7 mouse cellular contexts compared by ENCODE assay signal in genomic region chr12:56345367-56346089, GRCm38 (mm10). TPM values are rescaled to one million over a fixed set of nuclear protein-coding genes. Genes with fewer than 3 reads are reported as not detected.
DNase-seq lines count a peak whose midpoint lies in the region; ATAC-seq and TF ChIP-seq lines count a peak whose summit lies in the region.

TSS of gene Mbip (minus strand) at chr12:56345894.

- H3K36me3 ChIP-seq in embryonic facial prominence, embryonic 10.5 days (replicated peaks), result no peaks in the 10 kb centered on the region
- H3K36me3 ChIP-seq in intestine, postnatal 0 days (ENCODE audit: control insufficient read depth, insufficient read depth), result no peaks in the 10 kb centered on the region
- no peaks in the 10 kb centered on the region for H3K36me3 ChIP-seq in midbrain, embryonic 12.5 days
- no peaks in the 10 kb centered on the region for H3K36me3 ChIP-seq in small intestine, adult 2 months (ENCODE audit: control insufficient read depth, insufficient read depth, low read length)

- TF ChIP-seq POLR2A in small intestine, adult 2 months (IDR thresholded peaks at IDR 0.05; ENCODE audit: low read depth, low read length), result no peak

- H3K4me1 ChIP-seq in embryonic facial prominence, embryonic 10.5 days, result peaks cover 4% of the 10 kb centered on the region; the same call in 1 of the 2 replicates
- no peaks in the 10 kb centered on the region for H3K4me1 ChIP-seq in intestine, postnatal 0 days (replicated peaks; ENCODE audit: control insufficient read depth, insufficient read depth, low read length)
- H3K4me1 ChIP-seq in midbrain, embryonic 12.5 days, result peaks cover 4% of the 10 kb centered on the region; the same call in 1 of the 2 replicates
- H3K4me1 ChIP-seq in small intestine, adult 2 months (ENCODE audit: control insufficient read depth, insufficient read depth, insufficient read length, low read length), result no peaks in the 10 kb centered on the region

- peak; percentile 98 for DNase-seq in adrenal gland, postnatal 10 days
- DNase-seq in embryonic facial prominence, embryonic 10.5 days (ENCODE audit: low spot score), result peak; percentile 97
- DNase-seq in gonadal fat pad, adult 2 months (ENCODE audit: low read depth), result peak; percentile 84
- peak; percentile 99 for DNase-seq in left cerebral cortex, postnatal 4 days

- intact Hi-C loops in left cerebral cortex, postnatal 4 days (cut with DNase I), result no loop called here

- H3K4me3 ChIP-seq in embryonic facial prominence, embryonic 10.5 days, result peak within 1 kb of the TSS; percentile 96
- H3K4me3 ChIP-seq in intestine, postnatal 0 days (ENCODE audit: low read depth, low read length), result peak within 1 kb of the TSS; percentile 69
- peak within 1 kb of the TSS; percentile 92 for H3K4me3 ChIP-seq in midbrain, embryonic 12.5 days
- peak within 1 kb of the TSS; percentile 91 for H3K4me3 ChIP-seq in small intestine, adult 2 months (ENCODE audit: low read depth, low read length)

- peak; percentile 100 for ATAC-seq in intestine, postnatal 0 days
- peak; percentile 100 for ATAC-seq in midbrain, embryonic 12.5 days (ENCODE audit: low FRiP score, low read depth)

- peak within 1 kb of the TSS; percentile 79 for H3K9ac ChIP-seq in intestine, postnatal 0 days (ENCODE audit: low read depth, low read length)
- H3K9ac ChIP-seq in midbrain, embryonic 12.5 days (replicated peaks), result peak within 1 kb of the TSS; percentile 88

- H3K27me3 ChIP-seq in embryonic facial prominence, embryonic 10.5 days (replicated peaks; ENCODE audit: low read depth, poor library complexity, severe bottlenecking), result no peaks in the 10 kb centered on the region
- H3K27me3 ChIP-seq in intestine, postnatal 0 days (replicated peaks; ENCODE audit: control insufficient read depth, insufficient read depth, low read length), result no peaks in the 10 kb centered on the region
- H3K27me3 ChIP-seq in midbrain, embryonic 12.5 days, result no peaks in the 10 kb centered on the region
- H3K27me3 ChIP-seq in small intestine, adult 2 months (ENCODE audit: control insufficient read depth, insufficient read depth, low read length), result no peaks in the 10 kb centered on the region

- TF ChIP-seq CTCF in intestine, postnatal 0 days (IDR thresholded peaks at IDR 0.05; ENCODE audit: low read depth), result no peak
- TF ChIP-seq CTCF in small intestine, adult 2 months (IDR thresholded peaks at IDR 0.05; ENCODE audit: extremely low read depth, insufficient read length, insufficient replicate concordance, low read depth, low read length), result no peak

- no peaks in the 10 kb centered on the region for H3K9me3 ChIP-seq in embryonic facial prominence, embryonic 10.5 days
- no peaks in the 10 kb centered on the region for H3K9me3 ChIP-seq in intestine, postnatal 0 days (ENCODE audit: control insufficient read depth)
- no peaks in the 10 kb centered on the region for H3K9me3 ChIP-seq in midbrain, embryonic 12.5 days

- H3K4me2 ChIP-seq in intestine, postnatal 0 days (replicated peaks; ENCODE audit: low read depth), result peak within 1 kb of the TSS; percentile 60
- peak within 1 kb of the TSS; percentile 68 for H3K4me2 ChIP-seq in midbrain, embryonic 12.5 days (replicated peaks)

- under 1% methylated on average over 37 of the region's 37 CpGs for WGBS in embryonic facial prominence, embryonic 10.5 days
- under 1% methylated on average over 37 of the region's 37 CpGs for WGBS in intestine, postnatal 0 days
- WGBS in midbrain, embryonic 12.5 days, result 0% methylated on average over 37 of the region's 37 CpGs
- WGBS in small intestine, adult 2 months, result under 1% methylated on average over 37 of the region's 37 CpGs

- H3K27ac ChIP-seq in embryonic facial prominence, embryonic 10.5 days (replicated peaks), result peak within 1 kb of the TSS; percentile 94
- peak within 1 kb of the TSS; percentile 60; the same call in 1 of the 2 replicates for H3K27ac ChIP-seq in intestine, postnatal 0 days (ENCODE audit: low read depth, low read length)
- H3K27ac ChIP-seq in midbrain, embryonic 12.5 days (replicated peaks), result peak within 1 kb of the TSS; percentile 75
- H3K27ac ChIP-seq in small intestine, adult 2 months (ENCODE audit: insufficient read depth, low read depth, low read length), result no peak within 1 kb of the TSS

RNA-seq across cellular contexts. Expression of gene Mbip, which starts in this region (rescaled TPM):
- 10 to 100 TPM; 15.7 to 19.6 TPM for total RNA-seq in adrenal gland, postnatal 10 days (2021)
- 46.4 and 55.6 TPM in 2 replicates for polyA plus RNA-seq in embryonic facial prominence, embryonic 10.5 days (2016; fragmentation: Nextera tagmentation; extraction: Ambion mirVana)
- 5.5 and 7.0 TPM in 2 replicates for polyA plus RNA-seq in gonadal fat pad, adult 2 months (2012; rRNA removed)
- 11.4 TPM in 2 replicates for polyA plus RNA-seq in intestine, postnatal 0 days (2015; fragmentation: Nextera tagmentation; extraction: Ambion mirVana)
- total RNA-seq in left cerebral cortex, postnatal 4 days (2021), result 10 to 100 TPM; 22.4 to 22.5 TPM
- 47.6 and 49.3 TPM in 2 replicates for polyA plus RNA-seq in midbrain, embryonic 12.5 days (2016; fragmentation: Nextera tagmentation; extraction: Ambion mirVana)
- 0.70 and 2.9 TPM in 2 replicates for polyA plus RNA-seq in small intestine, adult 2 months (2012; rRNA removed)
